Mouse (Mus musculus) midbrain, embryonic 10.5 days (tissue): ENCODE data around the gene Poldip2. TPM values are rescaled to one million over a fixed set of nuclear protein-coding genes. Genes with fewer than 3 reads are reported as not detected.
"Not testable (repeated sequence)": the region's sequence is repeated elsewhere in the genome, so short reads cannot be mapped to it uniquely, and the experiment has no call there.

ENCODE experiments used
- DNase-seq: peaks from one replicate; pipeline ENCODE4 v3.0.0-alpha.2; 2017; ENCODE audit warnings: low spot score
- H3K27ac ChIP-seq: fragments of 300-500 bp; sonication (generic); replicated peaks from 2 replicates; pipeline ENCODE4 v1.5.1; 2016; ENCODE audit warnings: mild to moderate bottlenecking
- H3K27me3 ChIP-seq: fragments of 300-500 bp; sonication (generic); 2 replicates; pipeline ENCODE4 v1.6.1; 2016; ENCODE audit warnings: low read depth, mild to moderate bottlenecking; ENCODE audit not compliant: poor library complexity, severe bottlenecking
- H3K36me3 ChIP-seq: fragments of 300-500 bp; sonication (generic); 2 replicates; pipeline ENCODE4 v1.6.1; 2016; ENCODE audit warnings: mild to moderate bottlenecking, moderate library complexity
- H3K4me1 ChIP-seq: fragments of 300-500 bp; sonication (generic); 2 replicates; pipeline ENCODE4 v1.6.1; 2016
- H3K4me3 ChIP-seq: fragments of 300-500 bp; sonication (generic); 2 replicates; pipeline ENCODE4 v1.5.1; 2016; ENCODE audit warnings: mild to moderate bottlenecking, moderate library complexity
- H3K9me3 ChIP-seq: fragments of 300-500 bp; sonication (generic); replicated peaks from 2 replicates; pipeline ENCODE4 v1.6.1; 2016; ENCODE audit warnings: mild to moderate bottlenecking
- WGBS: fragments of 180-500 bp; shearing (Covaris S2); methylation state at CpG from one replicate; pipeline ENCODE4 v1.1.7; 2016; 5-methylcytosine and 5-hydroxymethylcytosine counted together
- polyA plus RNA-seq: library from polyadenylated mRNA; unstranded; fragments of >200 nt; fragmentation: Nextera tagmentation; extraction: Ambion mirVana; gene quantifications from 2 replicates; pipeline ENCODE4 v1.2.1, GENCODE M21; 2016

The Poldip2 gene
- polyA plus RNA-seq, 1 experiment from 2014 or later = 148 TPM

GRCm38 (mm10) chr11:78513106-78513790 is 1.3 kb downstream of the Poldip2 start:
- no peaks in the 10 kb centered on the region for H3K9me3 ChIP-seq
- H3K27ac ChIP-seq = peak overlapping the region; percentile 96
- no peaks in the 10 kb centered on the region for H3K27me3 ChIP-seq
- H3K36me3 ChIP-seq = peaks cover 65% of the 10 kb centered on the region
- H3K4me1 ChIP-seq = peaks cover 25% of the 10 kb centered on the region
- DNase-seq = no peak
- WGBS = 81% methylated on average over 3 of the region's 3 CpGs
- peak overlapping the region; percentile 80 for H3K4me3 ChIP-seq

- no peak for DNase-seq
- Histone ChIP-seq H3K9me3 (no peaks in the 10 kb centered on the region), H3K27me3 (no peaks in the 10 kb centered on the region), H3K4me1 (peaks cover 24% of the 10 kb centered on the region), H3K36me3 (peaks cover 70% of the 10 kb centered on the region), H3K4me3 (no peak overlapping the region), H3K27ac (no peak overlapping the region)
- WGBS = 52% methylated on average over 2 of the region's 2 CpGs
These were observed 3.7 kb downstream of the Poldip2 start for GRCm38 (mm10) chr11:78515549-78516325.

- peaks cover 98% of the 10 kb centered on the region for H3K36me3 ChIP-seq
- no peak overlapping the region for H3K27ac ChIP-seq
- no peak overlapping the region for H3K4me3 ChIP-seq
- WGBS = 93% methylated on average over 10 of the region's 10 CpGs
- H3K4me1 ChIP-seq = no peaks in the 10 kb centered on the region
- DNase-seq = no peak
- H3K9me3 ChIP-seq = no peaks in the 10 kb centered on the region
- no peaks in the 10 kb centered on the region for H3K27me3 ChIP-seq
These were observed 6.9 kb downstream of the Poldip2 start for GRCm38 (mm10) chr11:78518931-78519330.

GRCm38 (mm10) chr11:78521880-78522279 is 9.9 kb downstream of the Poldip2 start:
- no peaks in the 10 kb centered on the region for H3K27me3 ChIP-seq
- 94% methylated on average over 3 of the region's 3 CpGs for WGBS
- no peak for DNase-seq
- H3K36me3 ChIP-seq = peaks cover 98% of the 10 kb centered on the region
- no peaks in the 10 kb centered on the region for H3K4me1 ChIP-seq
- no peak overlapping the region for H3K27ac ChIP-seq
- no peak overlapping the region for H3K4me3 ChIP-seq
- H3K9me3 ChIP-seq = no peaks in the 10 kb centered on the region

GRCm38 (mm10) chr11:78522481-78522997 is 10.5 kb downstream of the Poldip2 start:
- Histone ChIP-seq H3K9me3 (no peaks in the 10 kb centered on the region), H3K4me1 (no peaks in the 10 kb centered on the region), H3K27me3 (no peaks in the 10 kb centered on the region), H3K27ac (no peak overlapping the region), H3K36me3 (peaks cover 100% of the 10 kb centered on the region), H3K4me3 (no peak overlapping the region)
- WGBS = 93% methylated on average over 1 of the region's 1 CpGs
- DNase-seq = no peak

- DNase-seq = no peak
- H3K4me3 ChIP-seq = no peak overlapping the region
- H3K27me3 ChIP-seq = no peaks in the 10 kb centered on the region
- H3K9me3 ChIP-seq = no peaks in the 10 kb centered on the region
- H3K27ac ChIP-seq = no peak overlapping the region
- H3K36me3 ChIP-seq = peaks cover 100% of the 10 kb centered on the region
- 81% methylated on average over 9 of the region's 9 CpGs for WGBS
- H3K4me1 ChIP-seq = no peaks in the 10 kb centered on the region
These were observed 11.4 kb downstream of the Poldip2 start for GRCm38 (mm10) chr11:78523241-78523955.

- no peaks in the 10 kb centered on the region for H3K9me3 ChIP-seq
- DNase-seq = no peak
- no peaks in the 10 kb centered on the region for H3K4me1 ChIP-seq
- no peak overlapping the region for H3K27ac ChIP-seq
- H3K27me3 ChIP-seq = no peaks in the 10 kb centered on the region
- WGBS = 91% methylated on average over 2 of the region's 2 CpGs
- no peak overlapping the region for H3K4me3 ChIP-seq
- peaks cover 100% of the 10 kb centered on the region for H3K36me3 ChIP-seq
These were observed 12.8 kb downstream of the Poldip2 start for GRCm38 (mm10) chr11:78524838-78525237.

GRCm38 (mm10) chr11:78528714-78529113 is 16.7 kb downstream of the Poldip2 start:
- H3K4me3 ChIP-seq = no peak overlapping the region
- H3K27me3 ChIP-seq = no peaks in the 10 kb centered on the region
- no peak overlapping the region for H3K27ac ChIP-seq
- 93% methylated on average over 9 of the region's 9 CpGs for WGBS
- no peak for DNase-seq
- no peaks in the 10 kb centered on the region for H3K4me1 ChIP-seq
- H3K36me3 ChIP-seq = peaks cover 81% of the 10 kb centered on the region
- H3K9me3 ChIP-seq = no peaks in the 10 kb centered on the region

- Histone ChIP-seq H3K36me3 (peaks cover 73% of the 10 kb centered on the region), H3K9me3 (no peaks in the 10 kb centered on the region), H3K27ac (no peak overlapping the region), H3K4me3 (no peak overlapping the region), H3K27me3 (no peaks in the 10 kb centered on the region), H3K4me1 (peaks cover 8% of the 10 kb centered on the region)
- DNase-seq = no peak
- WGBS = 93% methylated on average over 12 of the region's 12 CpGs
These were observed 18.0 kb downstream of the Poldip2 start for GRCm38 (mm10) chr11:78530001-78530400.

- Histone ChIP-seq H3K36me3 (peaks cover 63% of the 10 kb centered on the region), H3K9me3 (no peaks in the 10 kb centered on the region), H3K4me1 (peaks cover 12% of the 10 kb centered on the region), H3K4me3 (no peak overlapping the region), H3K27ac (no peak overlapping the region), H3K27me3 (no peaks in the 10 kb centered on the region)
- DNase-seq = no peak
- 85% methylated on average over 6 of the region's 6 CpGs for WGBS
These were observed 19.1 kb downstream of the Poldip2 start for GRCm38 (mm10) chr11:78531046-78531445.

- Histone ChIP-seq H3K36me3 (peaks cover 58% of the 10 kb centered on the region), H3K4me1 (peaks cover 12% of the 10 kb centered on the region)
- not testable (repeated sequence) for H3K27me3 ChIP-seq, H3K4me3 ChIP-seq, DNase-seq, H3K9me3 ChIP-seq, H3K27ac ChIP-seq
- 93% methylated on average over 10 of the region's 10 CpGs for WGBS
These were observed 19.5 kb downstream of the Poldip2 start for GRCm38 (mm10) chr11:78531515-78531914.

- Histone ChIP-seq H3K4me3 (peak overlapping the region; percentile 70), H3K27me3 (no peaks in the 10 kb centered on the region), H3K27ac (no peak overlapping the region), H3K9me3 (no peaks in the 10 kb centered on the region), H3K36me3 (peaks cover 40% of the 10 kb centered on the region), H3K4me1 (peaks cover 26% of the 10 kb centered on the region)
- WGBS = 92% methylated on average over 4 of the region's 4 CpGs
- no peak for DNase-seq
These were observed 22.5 kb downstream of the Poldip2 start for GRCm38 (mm10) chr11:78534516-78534915.
